Mouse (Mus musculus) intestine, embryonic 15.5 days (tissue): ENCODE measurements at regions not wholly inside any gene's neighbourhood (a gene's known extent, or its start where the extent isn't known, plus 50 kb on each side); places are given as distances from the start of the nearest gene placed in this dataset.
A peak's percentile ranks its signal among the peaks of the same experiment; 100 is the strongest.

Experiments used
- ATAC-seq: fragments of 200-750 bp; cut with Nextera tagmentation; 2 replicates; pipeline ENCODE4 v1.8.0; 2017; ENCODE audit warnings: moderate TSS enrichment, moderate library complexity
- H3K27ac ChIP-seq: fragments of 300-500 bp; sonication (generic); 2 replicates; pipeline ENCODE4 v1.5.1; 2015; ENCODE audit warnings: mild to moderate bottlenecking, inconsistent platforms
- H3K27me3 ChIP-seq: fragments of 300-500 bp; sonication (generic); replicated peaks from 2 replicates; pipeline ENCODE4 v1.6.1; 2015; ENCODE audit warnings: inconsistent platforms
- H3K36me3 ChIP-seq: fragments of 300-500 bp; sonication (generic); 2 replicates; pipeline ENCODE4 v1.6.1; 2015; ENCODE audit warnings: inconsistent platforms
- H3K4me1 ChIP-seq: fragments of 300-500 bp; sonication (generic); replicated peaks from 2 replicates; pipeline ENCODE4 v1.6.1; 2015; ENCODE audit warnings: inconsistent platforms
- H3K4me2 ChIP-seq: fragments of 300-500 bp; sonication (generic); replicated peaks from 2 replicates; pipeline ENCODE4 v1.6.1; 2015; ENCODE audit warnings: mild to moderate bottlenecking, inconsistent platforms
- H3K4me3 ChIP-seq: fragments of 300-500 bp; sonication (generic); replicated peaks from 2 replicates; pipeline ENCODE4 v1.5.1; 2015; ENCODE audit warnings: inconsistent platforms
- H3K9ac ChIP-seq: fragments of 300-500 bp; sonication (generic); 2 replicates; pipeline ENCODE4 v1.6.1; 2015; ENCODE audit warnings: inconsistent platforms
- H3K9me3 ChIP-seq: fragments of 300-500 bp; sonication (generic); 2 replicates; pipeline ENCODE4 v1.6.1; 2016; ENCODE audit warnings: inconsistent platforms
- WGBS: fragments of 180-500 bp; shearing (Covaris S2); methylation state at CpG from one replicate; pipeline ENCODE4 v1.1.7; 2015; 5-methylcytosine and 5-hydroxymethylcytosine counted together

DNA sequence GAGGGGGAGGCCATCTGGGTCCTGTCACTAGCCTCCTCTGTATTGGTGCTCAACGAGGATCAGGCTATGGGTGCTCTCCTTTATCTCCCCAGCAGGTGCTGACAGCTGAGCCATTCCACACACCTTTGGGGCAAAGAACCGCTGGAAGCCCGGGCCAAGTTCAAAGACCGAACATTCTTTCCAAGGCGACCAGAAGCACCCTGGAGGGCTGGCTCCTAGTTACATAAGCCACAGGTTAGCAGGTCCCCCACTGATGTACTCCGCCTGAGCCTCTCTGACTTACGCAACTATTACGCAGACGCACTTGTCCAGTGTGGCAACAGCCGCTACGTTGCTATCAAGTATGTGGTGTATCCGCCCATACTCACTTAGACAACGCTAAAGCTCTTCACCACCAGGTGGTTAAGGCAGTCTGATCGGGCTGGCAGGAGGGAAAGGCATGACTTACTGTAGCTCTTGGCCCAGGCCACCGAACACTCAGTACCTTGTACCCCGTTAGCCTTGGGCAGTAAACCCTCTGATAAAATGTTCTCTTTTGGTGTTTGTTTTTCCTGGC, 69.2 kb downstream of the Gm33543 start:
- peak; percentile 56 for ATAC-seq
- H3K27ac ChIP-seq: no peak overlapping the region
- H3K9ac ChIP-seq: no peak overlapping the region
- no peaks in the 10 kb centered on the region for H3K27me3 ChIP-seq
- H3K4me3 ChIP-seq: no peak overlapping the region
- H3K36me3 ChIP-seq: no peaks in the 10 kb centered on the region
- H3K4me1 ChIP-seq: no peaks in the 10 kb centered on the region
- WGBS: 85% methylated on average over 16 of the region's 16 CpGs
- H3K4me2 ChIP-seq: no peak overlapping the region
- no peaks in the 10 kb centered on the region for H3K9me3 ChIP-seq

DNA sequence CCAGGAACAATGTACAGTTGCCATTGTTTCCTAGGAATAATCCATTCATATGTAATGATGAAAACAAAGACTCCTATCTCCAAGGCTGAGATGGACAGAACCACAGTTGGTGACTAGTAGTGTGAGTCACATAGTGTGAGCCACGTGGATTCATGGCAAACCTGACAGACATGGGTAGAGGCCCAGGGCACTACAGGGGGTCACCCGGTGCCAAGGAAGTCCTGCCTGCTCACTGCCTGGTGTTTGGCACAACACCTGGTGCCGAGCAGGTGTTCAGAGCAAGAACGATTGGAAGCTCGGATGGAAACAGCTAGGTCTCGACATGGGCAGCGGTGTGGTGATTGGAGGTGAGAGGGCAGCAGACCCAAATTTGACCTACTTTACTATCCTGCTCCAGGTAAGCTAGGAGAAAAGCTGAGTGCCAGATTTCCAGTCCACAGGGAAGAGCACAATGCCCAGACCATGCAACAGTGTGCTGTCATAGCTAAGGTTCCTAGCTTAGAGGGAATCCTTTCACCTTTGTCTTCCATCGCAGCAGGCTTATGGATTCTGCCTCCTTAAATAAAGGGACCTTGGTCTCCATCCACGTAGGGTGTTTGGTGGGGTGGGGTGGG, 69.8 kb downstream of the Gm33543 start:
- no peak overlapping the region for H3K4me2 ChIP-seq
- H3K9ac ChIP-seq: no peak overlapping the region
- no peak for ATAC-seq
- no peaks in the 10 kb centered on the region for H3K9me3 ChIP-seq
- no peaks in the 10 kb centered on the region for H3K4me1 ChIP-seq
- H3K36me3 ChIP-seq: no peaks in the 10 kb centered on the region
- H3K27ac ChIP-seq: no peak overlapping the region
- H3K4me3 ChIP-seq: no peak overlapping the region
- H3K27me3 ChIP-seq: no peaks in the 10 kb centered on the region
- WGBS: 91% methylated on average over 9 of the region's 9 CpGs

DNA sequence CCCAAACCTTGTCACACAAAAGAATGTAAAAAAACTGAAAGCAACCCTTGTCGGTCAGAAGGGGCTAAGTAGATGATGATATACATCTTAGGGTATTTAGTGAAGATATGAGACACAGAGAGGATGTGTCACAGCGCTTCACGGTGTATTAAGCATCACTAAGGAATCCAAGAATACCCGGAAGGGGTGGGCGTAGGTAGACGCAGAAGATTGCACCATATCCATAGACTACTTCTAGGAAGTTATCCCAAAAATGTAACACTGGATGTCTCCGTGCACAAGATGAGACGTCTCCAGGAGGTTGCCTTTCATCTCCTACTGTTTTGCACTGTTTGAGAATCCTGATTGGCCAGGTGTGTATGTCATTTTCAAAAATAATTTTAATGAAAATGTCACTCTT, 73.8 kb downstream of the Gm33543 start:
- no peak overlapping the region for H3K27ac ChIP-seq
- no peak overlapping the region for H3K4me2 ChIP-seq
- no peak overlapping the region for H3K9ac ChIP-seq
- ATAC-seq: no peak
- H3K4me1 ChIP-seq: 0 out of 2 replicates have a peak, but pooled peaks cover 2% of the 10 kb centered on the region
- no peak overlapping the region for H3K4me3 ChIP-seq
- no peaks in the 10 kb centered on the region for H3K27me3 ChIP-seq
- H3K9me3 ChIP-seq: no peaks in the 10 kb centered on the region
- no peaks in the 10 kb centered on the region for H3K36me3 ChIP-seq
- 88% methylated on average over 8 of the region's 8 CpGs for WGBS

DNA sequence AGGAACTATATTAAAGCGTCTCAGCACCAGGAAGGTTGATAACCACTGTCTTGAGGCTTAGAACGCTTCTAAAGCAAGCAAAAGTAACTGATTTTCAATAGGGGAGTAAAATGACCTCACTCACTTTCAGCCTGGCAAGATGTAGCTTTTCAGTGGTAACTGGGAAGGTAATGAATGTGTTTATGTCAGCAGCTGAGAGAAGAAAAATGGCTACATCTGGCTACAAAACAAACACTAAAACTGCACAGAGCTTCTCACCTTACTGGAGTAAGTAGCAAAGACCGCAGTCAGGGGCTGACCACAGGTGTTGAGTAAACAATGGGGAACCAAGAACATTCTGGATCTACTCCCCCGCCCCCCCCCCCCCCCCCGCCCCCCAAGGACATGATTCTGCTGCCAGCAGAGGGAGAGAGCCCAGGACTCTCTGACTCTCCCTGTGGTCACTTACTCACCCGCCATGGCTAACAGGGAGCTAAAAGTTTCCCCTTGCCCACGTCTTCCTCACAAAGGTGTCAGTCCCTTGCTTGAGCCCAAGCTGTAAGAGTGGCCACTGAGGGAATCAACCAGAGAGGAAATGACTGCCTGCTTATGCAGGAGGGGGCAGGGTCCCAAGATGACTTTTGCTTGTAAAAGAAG, 75.1 kb downstream of the Gm33543 start:
- H3K27ac ChIP-seq: no peak overlapping the region
- H3K4me2 ChIP-seq: no peak overlapping the region
- 22% methylated on average over 7 of the region's 7 CpGs for WGBS
- no peaks in the 10 kb centered on the region for H3K36me3 ChIP-seq
- H3K9ac ChIP-seq: no peak overlapping the region
- 0 out of 2 replicates have a peak, but pooled peaks cover 4% of the 10 kb centered on the region for H3K4me1 ChIP-seq
- no peaks in the 10 kb centered on the region for H3K27me3 ChIP-seq
- ATAC-seq: no peak
- H3K4me3 ChIP-seq: no peak overlapping the region
- H3K9me3 ChIP-seq: no peaks in the 10 kb centered on the region

DNA sequence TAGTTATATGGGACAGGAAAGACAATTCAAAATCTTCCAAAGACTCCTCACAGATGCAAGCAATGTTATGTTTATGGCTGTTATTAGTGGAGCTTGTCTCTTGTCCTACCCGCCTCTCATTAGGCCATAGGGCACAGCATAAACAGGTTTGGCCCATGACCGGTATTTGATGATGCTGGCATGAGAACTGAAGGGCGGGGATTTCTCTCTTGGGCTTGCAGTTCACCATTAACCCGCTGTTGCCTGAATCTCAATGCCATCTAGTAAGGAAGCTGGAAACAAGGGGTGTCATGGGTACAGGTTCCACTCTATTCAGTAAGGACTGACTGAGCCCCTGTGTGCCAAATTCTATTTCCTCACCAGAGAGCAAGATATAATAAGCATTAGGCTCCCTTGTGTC, 78.6 kb downstream of the Gm33543 start:
- no peak overlapping the region for H3K4me2 ChIP-seq
- 0 out of 2 replicates have a peak, but pooled peaks cover 4% of the 10 kb centered on the region for H3K4me1 ChIP-seq
- no peak overlapping the region for H3K27ac ChIP-seq
- WGBS: 48% methylated on average over 4 of the region's 4 CpGs
- no peak overlapping the region for H3K9ac ChIP-seq
- ATAC-seq: no peak
- H3K9me3 ChIP-seq: no peaks in the 10 kb centered on the region
- H3K27me3 ChIP-seq: no peaks in the 10 kb centered on the region
- no peak overlapping the region for H3K4me3 ChIP-seq
- no peaks in the 10 kb centered on the region for H3K36me3 ChIP-seq

DNA sequence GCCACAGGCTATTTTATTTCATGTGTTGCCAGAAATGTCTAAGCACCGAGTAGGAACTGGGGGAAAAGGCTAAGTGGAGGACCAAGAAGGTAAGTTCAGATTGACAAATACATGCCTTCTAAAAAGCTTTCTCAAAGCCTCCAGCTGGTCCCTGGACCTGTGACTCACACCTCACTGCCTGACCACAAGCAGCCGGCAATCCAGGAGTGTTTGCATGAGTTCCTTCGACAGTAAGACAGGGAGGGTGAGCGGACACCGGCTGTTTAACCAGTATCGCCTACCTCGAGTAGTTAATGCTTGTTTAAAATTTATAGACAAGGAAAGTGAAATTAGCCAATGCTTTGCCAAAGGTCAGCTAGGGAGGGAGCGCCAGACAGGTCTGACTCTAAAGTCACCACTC, 80.1 kb downstream of the Gm33543 start:
- no peak overlapping the region for H3K4me2 ChIP-seq
- WGBS: 21% methylated on average over 8 of the region's 8 CpGs

DNA sequence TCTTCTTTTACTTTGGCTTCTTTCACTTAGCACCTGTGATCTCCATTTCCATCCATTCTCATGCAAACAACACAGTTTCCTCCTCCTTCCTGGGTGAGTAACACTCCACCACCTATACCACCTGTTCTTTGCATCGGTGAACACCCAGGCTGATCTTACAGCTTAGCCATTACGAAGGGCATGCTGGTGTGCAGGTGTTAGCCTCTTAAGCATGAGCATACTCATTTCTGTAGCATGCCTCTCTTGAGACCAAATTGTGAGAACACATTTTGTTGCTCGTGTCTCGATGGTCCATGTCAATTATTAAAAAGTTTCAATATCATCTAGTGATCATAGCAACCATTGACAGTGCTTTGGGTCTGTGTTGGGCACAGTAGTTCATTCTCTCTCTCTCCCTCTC, 80.8 kb downstream of the Gm33543 start:
- ATAC-seq: no peak
- 94% methylated on average over 4 of the region's 4 CpGs for WGBS

More for the DNA sequence above, 80.1 kb downstream of the Gm33543 start:
- 0 out of 2 replicates have a peak, but pooled peaks cover 4% of the 10 kb centered on the region for H3K4me1 ChIP-seq
- ATAC-seq: peak; percentile 53
- H3K36me3 ChIP-seq: no peaks in the 10 kb centered on the region
- no peak overlapping the region for H3K27ac ChIP-seq
- H3K9me3 ChIP-seq: no peaks in the 10 kb centered on the region
- H3K9ac ChIP-seq: no peak overlapping the region
- no peak overlapping the region for H3K4me3 ChIP-seq
- H3K27me3 ChIP-seq: no peaks in the 10 kb centered on the region

DNA sequence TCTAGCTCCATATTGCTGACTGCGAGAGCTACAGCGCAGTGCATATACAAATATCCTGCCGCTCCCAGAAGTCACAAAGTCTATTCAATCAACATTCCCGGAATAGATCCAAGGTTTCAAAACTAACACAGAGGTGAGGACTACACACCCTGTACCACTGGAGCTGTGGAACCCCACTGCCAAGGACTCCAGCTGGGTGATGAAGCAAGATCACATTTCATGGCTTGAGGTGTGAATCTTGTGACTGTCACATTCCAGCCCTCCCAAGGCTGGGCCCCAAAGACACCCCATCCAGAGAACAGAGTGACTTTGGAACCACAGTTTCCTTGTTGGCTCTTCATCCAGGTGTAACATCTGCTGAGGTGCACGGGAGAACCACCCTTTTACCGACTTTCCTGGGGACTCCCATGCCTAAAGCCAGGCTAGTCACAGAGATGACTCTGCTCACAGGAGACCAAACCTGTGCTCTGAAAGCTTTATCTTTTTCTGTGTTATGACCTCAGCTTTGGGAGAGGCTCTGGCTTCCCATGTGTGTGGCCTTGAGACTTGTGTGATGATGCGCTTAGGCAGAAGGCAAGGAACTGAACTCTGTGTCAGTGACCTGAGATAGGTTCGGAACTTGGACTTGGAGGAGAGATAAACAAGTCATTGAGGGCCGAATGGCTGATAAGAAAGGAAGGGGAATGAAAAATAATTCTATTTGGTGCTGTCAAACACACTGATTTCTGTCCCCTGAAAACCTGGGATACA, 82.4 kb downstream of the Gm33543 start:
- WGBS: 67% methylated on average over 9 of the region's 9 CpGs
- Histone ChIP-seq H3K9me3 (no peaks in the 10 kb centered on the region), H3K4me1 (0 out of 2 replicates have a peak, but pooled peaks cover 4% of the 10 kb centered on the region), H3K36me3 (no peaks in the 10 kb centered on the region), H3K9ac (no peak overlapping the region), H3K4me3 (no peak overlapping the region), H3K4me2 (no peak overlapping the region), H3K27ac (no peak overlapping the region), H3K27me3 (no peaks in the 10 kb centered on the region)
- ATAC-seq: peak; percentile 76

More for the DNA sequence above, 80.8 kb downstream of the Gm33543 start:
- H3K4me1 ChIP-seq: 0 out of 2 replicates have a peak, but pooled peaks cover 4% of the 10 kb centered on the region
- no peak overlapping the region for H3K9ac ChIP-seq
- H3K4me2 ChIP-seq: no peak overlapping the region
- H3K27ac ChIP-seq: no peak overlapping the region
- no peaks in the 10 kb centered on the region for H3K27me3 ChIP-seq
- no peaks in the 10 kb centered on the region for H3K36me3 ChIP-seq
- no peak overlapping the region for H3K4me3 ChIP-seq
- no peaks in the 10 kb centered on the region for H3K9me3 ChIP-seq

DNA sequence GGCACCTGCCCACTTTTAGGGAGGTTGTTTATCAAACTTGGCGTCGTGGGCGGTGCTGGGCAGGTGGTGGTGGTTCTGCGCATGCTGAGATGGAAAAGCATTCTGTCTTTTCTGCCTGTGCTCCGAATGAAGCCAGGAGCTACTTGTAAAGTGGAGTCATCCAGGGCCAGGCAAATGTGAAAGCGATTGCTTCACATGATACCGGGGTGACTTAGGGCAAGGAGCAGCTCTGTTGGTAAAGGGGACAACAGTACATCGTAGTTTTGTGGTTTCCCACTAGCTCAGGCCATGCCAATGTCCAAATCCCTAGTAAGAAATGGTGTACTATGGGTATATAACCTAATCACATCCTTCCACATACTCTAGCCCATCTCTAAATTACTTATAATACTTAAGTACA, 84.5 kb downstream of the Gm33543 start:
- Histone ChIP-seq H3K9me3 (no peaks in the 10 kb centered on the region), H3K27me3 (no peaks in the 10 kb centered on the region), H3K9ac (no peak overlapping the region), H3K27ac (no peak overlapping the region), H3K36me3 (no peaks in the 10 kb centered on the region), H3K4me2 (no peak overlapping the region), H3K4me3 (no peak overlapping the region), H3K4me1 (no peaks in the 10 kb centered on the region)
- ATAC-seq: no peak
- 90% methylated on average over 8 of the region's 8 CpGs for WGBS

DNA sequence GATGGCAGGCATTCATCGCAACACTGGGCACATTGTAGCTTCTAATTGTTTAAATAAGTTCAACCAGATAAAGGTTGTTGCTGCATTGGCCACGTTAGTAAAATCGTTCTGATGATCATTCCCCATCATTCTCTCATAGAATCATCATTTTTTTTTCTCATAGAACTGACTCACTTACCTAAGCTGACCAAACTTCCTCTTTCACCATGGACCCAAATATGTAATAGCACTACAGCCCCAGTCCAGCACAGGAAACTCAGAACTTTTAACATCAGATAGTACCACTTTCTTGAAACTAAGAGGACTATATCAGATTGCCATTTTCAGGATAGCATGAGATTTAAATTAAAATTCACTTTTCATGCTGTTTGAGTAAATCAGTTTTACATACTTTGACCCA, 82.2 kb upstream of the Anapc15-ps start:
- H3K27me3 ChIP-seq: no peaks in the 10 kb centered on the region
- no peak overlapping the region for H3K4me3 ChIP-seq
- no peak for ATAC-seq
- no peak overlapping the region for H3K9ac ChIP-seq
- H3K36me3 ChIP-seq: no peaks in the 10 kb centered on the region
- H3K9me3 ChIP-seq: no peaks in the 10 kb centered on the region
- WGBS: 86% methylated on average over 3 of the region's 3 CpGs
- no peaks in the 10 kb centered on the region for H3K4me1 ChIP-seq
- H3K27ac ChIP-seq: no peak overlapping the region
- H3K4me2 ChIP-seq: no peak overlapping the region

DNA sequence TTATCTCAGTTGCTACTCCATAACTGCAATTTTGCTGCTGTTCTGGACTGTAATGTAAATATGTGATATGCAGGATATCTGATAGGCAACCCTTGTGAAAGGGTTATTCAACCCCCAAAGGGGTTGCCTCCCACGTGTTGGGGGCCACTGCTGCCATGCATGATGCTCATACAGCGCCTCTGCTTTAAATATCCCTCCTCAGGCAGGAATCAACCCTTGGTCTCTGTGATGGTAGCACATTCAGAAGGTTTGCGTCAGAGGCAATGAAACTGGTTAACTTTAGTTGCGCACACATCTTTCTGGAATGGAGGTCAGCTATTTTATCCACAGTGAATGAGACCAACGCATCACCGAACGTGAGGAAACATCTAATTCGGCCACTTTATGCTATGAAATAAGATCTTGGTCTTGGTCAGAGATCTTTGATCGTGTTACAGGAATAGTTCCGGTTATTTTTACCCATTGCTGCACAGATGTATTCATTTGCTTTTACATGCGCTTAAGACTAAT, 80.2 kb upstream of the Anapc15-ps start:
- Histone ChIP-seq H3K27ac (no peak overlapping the region), H3K9me3 (no peaks in the 10 kb centered on the region), H3K4me1 (no peaks in the 10 kb centered on the region), H3K4me2 (no peak overlapping the region), H3K9ac (no peak overlapping the region), H3K4me3 (no peak overlapping the region), H3K36me3 (no peaks in the 10 kb centered on the region), H3K27me3 (no peaks in the 10 kb centered on the region)
- 90% methylated on average over 11 of the region's 11 CpGs for WGBS
- no peak for ATAC-seq

DNA sequence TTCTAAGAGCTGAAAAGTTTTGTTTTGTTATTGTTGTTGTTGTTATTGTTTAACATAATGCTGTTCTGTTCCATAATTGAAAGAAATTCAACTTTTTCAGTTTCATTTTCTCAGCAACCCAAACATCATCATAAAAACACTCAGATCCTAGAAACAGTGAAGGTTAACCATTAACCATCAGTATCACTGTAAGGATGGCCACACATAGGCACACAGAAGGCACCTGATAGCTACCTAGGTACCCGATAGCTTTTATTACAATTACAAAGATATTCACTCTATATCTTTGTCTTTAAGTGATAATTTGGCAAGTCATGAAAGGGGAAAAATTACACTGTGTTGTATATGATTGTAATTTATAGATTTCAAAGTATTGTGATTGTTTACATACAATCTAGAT, 75.1 kb upstream of the Anapc15-ps start:
- H3K27me3 ChIP-seq: no peaks in the 10 kb centered on the region
- H3K27ac ChIP-seq: no peak overlapping the region
- 51% methylated on average over 1 of the region's 1 CpGs for WGBS
- no peak overlapping the region for H3K9ac ChIP-seq
- no peaks in the 10 kb centered on the region for H3K4me1 ChIP-seq
- H3K4me3 ChIP-seq: no peak overlapping the region
- no peaks in the 10 kb centered on the region for H3K36me3 ChIP-seq
- no peak overlapping the region for H3K4me2 ChIP-seq
- no peaks in the 10 kb centered on the region for H3K9me3 ChIP-seq
- peak; percentile 87 for ATAC-seq
